Mouse (Mus musculus): ENCODE measurements around the gene Gpatch3. TPM values are rescaled to one million over a fixed set of nuclear protein-coding genes. Genes with fewer than 3 reads are reported as not detected.

The Gpatch3 gene
- 10 to 100 TPM; 19.1 to 30.9 TPM for total RNA-seq (2023)

GRCm38 (mm10) chr4:133574070-133574842, at the start of gene Gpatch3:
Gene Gpatch3, plus strand, starts transcription at chr4:133574745.

GRCm38 (mm10) chr4:133545272-133546231, 29.0 kb upstream of the Gpatch3 start, which contains the start of gene Nudc:
Gene Nudc, minus strand, starts transcription at chr4:133545996.

GRCm38 (mm10) chr4:133552768-133553447, 21.6 kb upstream of the Gpatch3 start, which contains the start of gene Nr0b2:
Gene Nr0b2, plus strand, starts transcription at chr4:133553376.

GRCm38 (mm10) chr4:133584059-133584951, 9.8 kb downstream of the Gpatch3 start, which contains the start of gene Gpn2:
Gene Gpn2, plus strand, starts transcription at chr4:133584362.

GRCm38 (mm10) chr4:133601721-133602218, 27.2 kb downstream of the Gpatch3 start, which contains the start of gene Sfn:
Gene Sfn, minus strand, starts transcription at chr4:133602168.

Other genes starting within 250 kb of the Gpatch3 start
- 10 to 100 TPM; 33.2 to 36.7 TPM for gene Wdtc1, start 221.3 kb upstream of the Gpatch3 start, total RNA-seq (2023)
- 10 to 100 TPM; 53.1 to 56.3 TPM for gene Slc9a1, start 205.0 kb upstream of the Gpatch3 start, total RNA-seq (2023)
- not detected for gene Tent5b, start 94.6 kb upstream of the Gpatch3 start, total RNA-seq (2023)
- 1 to 10 TPM in 1 of 2 experiments, not detected in 1; 1.2 TPM for gene Trnp1, start 76.2 kb upstream of the Gpatch3 start, total RNA-seq (2023)
- not detected for gene Kdf1, start 55.8 kb upstream of the Gpatch3 start, total RNA-seq (2023)
- 10 to 100 TPM; 63.0 to 69.3 TPM for gene Nudc, start 28.7 kb upstream of the Gpatch3 start, total RNA-seq (2023)
- gene Nr0b2, start 21.4 kb upstream of the Gpatch3 start, total RNA-seq (2023): not detected
- gene Gpn2, start 9.6 kb downstream of the Gpatch3 start, total RNA-seq (2023): 10 to 100 TPM; 16.8 to 18.4 TPM
- 1 to 10 TPM; 2.9 to 3.6 TPM for gene Sfn, start 27.4 kb downstream of the Gpatch3 start, total RNA-seq (2023)
- gene Zdhhc18, start 75.4 kb downstream of the Gpatch3 start, total RNA-seq (2023): 10 to 100 TPM; 27.5 to 38.4 TPM
- gene Pigv, start 97.9 kb downstream of the Gpatch3 start, total RNA-seq (2023): 10 to 100 TPM; 23.2 to 23.5 TPM
- gene Arid1a, start 182.0 kb downstream of the Gpatch3 start, total RNA-seq (2023): 100 to 1,000 TPM; 172 to 184 TPM